Mouse (Mus musculus): ENCODE data around the gene Tmem268. TPM values are rescaled to one million over a fixed set of nuclear protein-coding genes. Genes with fewer than 3 reads are reported as not detected.

The Tmem268 gene
- total RNA-seq (2021): 1 to 10 TPM; 6.9 to 8.8 TPM
- long read RNA-seq, experiment 1, partial matches to known transcripts: 1 of 6 reads
- long read RNA-seq, experiment 1, other reads (novel, unspliced or antisense): 3 of 6 reads
- long read RNA-seq, experiment 2, partial matches to known transcripts: 1 of 8 reads
- long read RNA-seq, experiment 2, other reads (novel, unspliced or antisense): 4 of 8 reads

GRCm38 (mm10) chr4:63558407-63559081 is at the start of gene Tmem268:
Gene Tmem268, plus strand, starts transcription at chr4:63558781.
- peak; percentile 44 to 69 for DNase-seq (ENCODE audit: low spot score in 2 of 2)

- no peak for DNase-seq (ENCODE audit: low spot score in 2 of 2)
Measured at GRCm38 (mm10) chr4:63512921-63513320, 45.7 kb upstream of the Tmem268 start.

GRCm38 (mm10) chr4:63514454-63514984 is 44.1 kb upstream of the Tmem268 start:
- no peak for DNase-seq (ENCODE audit: low spot score in 2 of 2)

- DNase-seq (ENCODE audit: low spot score in 2 of 2): no peak
Measured at GRCm38 (mm10) chr4:63515021-63515420, 43.6 kb upstream of the Tmem268 start.

GRCm38 (mm10) chr4:63521813-63522419 is 36.7 kb upstream of the Tmem268 start:
- DNase-seq (ENCODE audit: low spot score in 2 of 2): no peak

GRCm38 (mm10) chr4:63525514-63525913 is 33.1 kb upstream of the Tmem268 start:
- no peak for DNase-seq (ENCODE audit: low spot score in 2 of 2)

GRCm38 (mm10) chr4:63528946-63529345 is 29.6 kb upstream of the Tmem268 start:
- DNase-seq (ENCODE audit: low spot score in 2 of 2): peak; percentile 52 to 88

- no peak for DNase-seq (ENCODE audit: low spot score in 2 of 2)
Measured at GRCm38 (mm10) chr4:63530409-63530808, 28.2 kb upstream of the Tmem268 start.

- no peak for DNase-seq (ENCODE audit: low spot score in 2 of 2)
Measured at GRCm38 (mm10) chr4:63537602-63538001, 21.0 kb upstream of the Tmem268 start.

GRCm38 (mm10) chr4:63542209-63542608 is 16.4 kb upstream of the Tmem268 start:
- no peak for DNase-seq (ENCODE audit: low spot score in 2 of 2)

GRCm38 (mm10) chr4:63543746-63544493 is 14.7 kb upstream of the Tmem268 start:
- no peak for DNase-seq (ENCODE audit: low spot score in 2 of 2)

- DNase-seq (ENCODE audit: low spot score in 2 of 2): peak; percentile 92 to 96
Measured at GRCm38 (mm10) chr4:63544494-63545230, 13.9 kb upstream of the Tmem268 start, which contains the start of gene Atp6v1g1. Gene Atp6v1g1, plus strand, starts transcription at chr4:63544772.

- no peak for DNase-seq (ENCODE audit: low spot score in 2 of 2)
Measured at GRCm38 (mm10) chr4:63545231-63545958, 13.2 kb upstream of the Tmem268 start.

GRCm38 (mm10) chr4:63546441-63547055 is 12.0 kb upstream of the Tmem268 start:
- no peak for DNase-seq (ENCODE audit: low spot score in 2 of 2)

- DNase-seq (ENCODE audit: low spot score in 2 of 2): peak in 1 of 2 experiments; percentile 40
Measured at GRCm38 (mm10) chr4:63547799-63548198, 10.8 kb upstream of the Tmem268 start.

GRCm38 (mm10) chr4:63548491-63548890 is 10.1 kb upstream of the Tmem268 start:
- DNase-seq (ENCODE audit: low spot score in 2 of 2): no peak

GRCm38 (mm10) chr4:63550908-63551307 is 7.7 kb upstream of the Tmem268 start:
- no peak for DNase-seq (ENCODE audit: low spot score in 2 of 2)

- no peak for DNase-seq (ENCODE audit: low spot score in 2 of 2)
Measured at GRCm38 (mm10) chr4:63552865-63553264, 5.7 kb upstream of the Tmem268 start.

- DNase-seq (ENCODE audit: low spot score in 2 of 2): no peak
Measured at GRCm38 (mm10) chr4:63553789-63554576, 4.6 kb upstream of the Tmem268 start.

Measured in layer of hippocampus, postnatal 14 days (tissue).